Mouse (Mus musculus): ENCODE measurements around the gene Rap1gap.

- TF ChIP-seq MYOG (IDR thresholded peaks at IDR 0.05; ENCODE audit: control insufficient read depth in 1 of 3, insufficient read depth in 1 of 3, insufficient read length in 2 of 3, low read depth in 2 of 3): no peak
- no peak for TF ChIP-seq USF1 (IDR thresholded peaks at IDR 0.05; ENCODE audit: low read depth)
- TF ChIP-seq POLR2AphosphoS2 (IDR thresholded peaks at IDR 0.05; ENCODE audit: insufficient read length, low read depth): no peak
- TF ChIP-seq POLR2A (IDR thresholded peaks at IDR 0.05; ENCODE audit: insufficient read length, low read depth): no peak
- TF ChIP-seq TCF12 (IDR thresholded peaks at IDR 0.05; ENCODE audit: insufficient read depth, poor library complexity, severe bottlenecking): no peak
- TF ChIP-seq E2F4 (IDR thresholded peaks at IDR 0.05; ENCODE audit: insufficient read depth): no peak
- TF ChIP-seq MAX (IDR thresholded peaks at IDR 0.05; ENCODE audit: low read depth): no peak
- no peak for TF ChIP-seq CEBPB (IDR thresholded peaks at IDR 0.05; ENCODE audit: insufficient read depth, poor library complexity, severe bottlenecking)
- no peak for TF ChIP-seq REST (IDR thresholded peaks at IDR 0.05; ENCODE audit: insufficient read depth, insufficient read length)
- no peak for TF ChIP-seq MYOD1 (IDR thresholded peaks at IDR 0.05; ENCODE audit: control insufficient read depth in 1 of 3, insufficient read length in 2 of 3, low read depth in 2 of 3)
Measured at GRCm38 (mm10) chr4:137680721-137681120, 16.2 kb downstream of the Rap1gap start.
